Mouse (Mus musculus): ENCODE data around the gene Cdh1. TPM values are rescaled to one million over a fixed set of nuclear protein-coding genes. Genes with fewer than 3 reads are reported as not detected.

The Cdh1 gene
- polyA plus RNA-seq, 1 experiment from 2014 or later, result 28.8 TPM

GRCm38 (mm10) chr8:106701360-106701759, 98.2 kb downstream of the Cdh1 start:
- H3K36me3 ChIP-seq (replicated peaks; ENCODE audit: insufficient read depth, low read length), result peaks cover 13% of the 10 kb centered on the region
- WGBS (ENCODE audit: insufficient replicate concordance), result 41% methylated on average over 3 of the region's 3 CpGs
- 0 out of 2 replicates have a peak overlapping the region, but pooled peaks have one; percentile 34 for H3K27ac ChIP-seq (ENCODE audit: low read depth)
- no peaks in the 10 kb centered on the region for H3K4me1 ChIP-seq (ENCODE audit: insufficient read depth)
- no peak for DNase-seq
- no peak overlapping the region for H3K4me3 ChIP-seq (ENCODE audit: low read depth, low read length)
- TF ChIP-seq EP300 (IDR thresholded peaks at IDR 0.05; ENCODE audit: low read depth), result no peak
- no peak for TF ChIP-seq CTCF (IDR thresholded peaks at IDR 0.05; ENCODE audit: low read depth)
- no peak for ATAC-seq
- no peak overlapping the region for H3K9ac ChIP-seq (replicated peaks)
- no peaks in the 10 kb centered on the region for H3K27me3 ChIP-seq (ENCODE audit: insufficient read depth, low read length)
- no peaks in the 10 kb centered on the region for H3K9me3 ChIP-seq (ENCODE audit: low read length)
- H3K4me2 ChIP-seq (ENCODE audit: low read depth, low read length), result peak overlapping the region; percentile 42

DNA sequence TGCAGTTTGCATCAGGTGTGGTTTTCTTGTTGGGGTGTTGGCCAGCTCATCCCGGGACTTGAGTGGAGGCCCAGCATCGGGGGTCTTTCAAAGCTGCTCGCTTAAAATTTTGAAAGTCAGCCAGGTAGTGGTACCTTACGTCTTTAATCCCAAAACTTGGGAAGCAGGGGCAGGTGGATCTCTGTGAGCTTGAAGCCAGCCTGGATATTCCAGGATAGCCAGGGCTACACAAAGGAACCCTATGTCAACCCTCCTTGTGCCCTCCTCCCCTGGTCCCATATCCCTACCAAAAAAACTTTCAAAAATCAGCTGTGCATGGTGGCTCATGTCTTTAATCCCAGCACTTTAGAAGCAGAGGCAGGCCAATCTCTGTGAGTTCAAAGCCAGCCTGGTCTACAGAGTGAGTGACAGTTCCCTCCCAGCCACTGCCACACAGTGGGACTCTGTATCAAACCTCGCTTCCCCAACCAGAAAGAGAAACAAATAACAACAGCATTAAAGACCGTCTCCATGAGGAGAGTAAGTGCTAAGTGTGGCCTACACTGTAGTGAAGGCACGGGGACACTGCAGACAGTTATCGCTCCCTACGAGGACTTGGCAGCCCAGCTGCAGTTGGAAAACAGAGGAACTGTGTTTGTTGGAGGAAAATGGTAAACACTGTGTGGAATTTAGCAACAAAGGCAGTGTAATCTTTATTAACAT, 101.2 kb downstream of the Cdh1 start:
- peaks cover under 1% of the 10 kb centered on the region; the same call in 1 of the 2 replicates for H3K36me3 ChIP-seq (replicated peaks; ENCODE audit: insufficient read depth, low read length)
- H3K4me3 ChIP-seq (ENCODE audit: low read depth, low read length), result no peak overlapping the region
- peak; percentile 17; the same call in 1 of the 2 replicates for ATAC-seq
- no peaks in the 10 kb centered on the region for H3K4me1 ChIP-seq (ENCODE audit: insufficient read depth)
- TF ChIP-seq EP300 (IDR thresholded peaks at IDR 0.05; ENCODE audit: low read depth) (no peak), CTCF (IDR thresholded peaks at IDR 0.05; ENCODE audit: low read depth) (no peak)
- H3K4me2 ChIP-seq (ENCODE audit: low read depth, low read length), result no peak overlapping the region
- H3K9me3 ChIP-seq (ENCODE audit: low read length), result no peaks in the 10 kb centered on the region
- no peak for DNase-seq
- no peaks in the 10 kb centered on the region for H3K27me3 ChIP-seq (ENCODE audit: insufficient read depth, low read length)
- H3K27ac ChIP-seq (ENCODE audit: low read depth), result peak overlapping the region; percentile 58
- 77% methylated on average over 9 of the region's 9 CpGs for WGBS (ENCODE audit: insufficient replicate concordance)
- H3K9ac ChIP-seq (replicated peaks), result no peak overlapping the region

GRCm38 (mm10) chr8:106704901-106705321, 101.8 kb downstream of the Cdh1 start:
- WGBS (ENCODE audit: insufficient replicate concordance), result 65% methylated on average over 9 of the region's 9 CpGs
- no peak for TF ChIP-seq CTCF (IDR thresholded peaks at IDR 0.05; ENCODE audit: low read depth)
- no peak; the same call in 1 of the 2 replicates for TF ChIP-seq EP300 (IDR thresholded peaks at IDR 0.05; ENCODE audit: low read depth)
- no peaks in the 10 kb centered on the region for H3K9me3 ChIP-seq (ENCODE audit: low read length)
- H3K36me3 ChIP-seq (replicated peaks; ENCODE audit: insufficient read depth, low read length), result no peaks in the 10 kb centered on the region; the same call in 1 of the 2 replicates
- H3K9ac ChIP-seq (replicated peaks), result no peak overlapping the region
- DNase-seq (no peak), ATAC-seq (peak; percentile 74)
- no peaks in the 10 kb centered on the region for H3K4me1 ChIP-seq (ENCODE audit: insufficient read depth)
- peak overlapping the region; percentile 58; the same call in 1 of the 2 replicates for H3K27ac ChIP-seq (ENCODE audit: low read depth)
- no peak overlapping the region for H3K4me3 ChIP-seq (ENCODE audit: low read depth, low read length)
- no peak overlapping the region for H3K4me2 ChIP-seq (ENCODE audit: low read depth, low read length)
- no peaks in the 10 kb centered on the region for H3K27me3 ChIP-seq (ENCODE audit: insufficient read depth, low read length)

DNA sequence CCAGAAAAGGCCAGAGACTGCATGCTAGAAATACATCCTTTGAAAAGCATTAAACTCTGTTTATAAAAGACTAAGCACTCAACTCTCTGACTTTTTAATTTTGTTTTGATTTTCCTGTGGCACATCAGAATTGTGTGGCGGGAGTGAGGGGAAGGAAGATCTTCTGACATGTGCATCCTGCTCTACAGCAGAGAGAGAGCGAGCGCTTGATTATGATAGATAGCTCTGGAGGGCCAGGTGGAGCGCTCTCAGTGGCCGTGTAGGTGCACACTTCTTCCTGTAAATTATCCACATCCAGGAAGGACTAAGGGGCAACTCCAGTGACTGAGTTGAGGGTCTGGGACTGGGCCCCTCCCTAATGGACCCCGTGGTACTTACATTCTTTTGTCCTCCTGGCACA, 103.0 kb downstream of the Cdh1 start:
- no peaks in the 10 kb centered on the region for H3K4me1 ChIP-seq (ENCODE audit: insufficient read depth)
- H3K4me3 ChIP-seq (ENCODE audit: low read depth, low read length), result no peak overlapping the region
- H3K9ac ChIP-seq (replicated peaks), result no peak overlapping the region
- WGBS (ENCODE audit: insufficient replicate concordance), result 75% methylated on average over 6 of the region's 6 CpGs
- ATAC-seq (no peak), DNase-seq (no peak)
- no peaks in the 10 kb centered on the region; the same call in 1 of the 2 replicates for H3K36me3 ChIP-seq (replicated peaks; ENCODE audit: insufficient read depth, low read length)
- TF ChIP-seq EP300 (IDR thresholded peaks at IDR 0.05; ENCODE audit: low read depth), result no peak
- TF ChIP-seq CTCF (IDR thresholded peaks at IDR 0.05; ENCODE audit: low read depth), result no peak
- H3K27ac ChIP-seq (ENCODE audit: low read depth), result no peak overlapping the region
- H3K27me3 ChIP-seq (ENCODE audit: insufficient read depth, low read length), result no peaks in the 10 kb centered on the region
- no peaks in the 10 kb centered on the region for H3K9me3 ChIP-seq (ENCODE audit: low read length)
- no peak overlapping the region for H3K4me2 ChIP-seq (ENCODE audit: low read depth, low read length)

GRCm38 (mm10) chr8:106710002-106710401, 106.9 kb downstream of the Cdh1 start:
- TF ChIP-seq CTCF (IDR thresholded peaks at IDR 0.05; ENCODE audit: low read depth), result no peak
- no peak for TF ChIP-seq EP300 (IDR thresholded peaks at IDR 0.05; ENCODE audit: low read depth)
- DNase-seq, result no peak
- no peak for ATAC-seq

DNA sequence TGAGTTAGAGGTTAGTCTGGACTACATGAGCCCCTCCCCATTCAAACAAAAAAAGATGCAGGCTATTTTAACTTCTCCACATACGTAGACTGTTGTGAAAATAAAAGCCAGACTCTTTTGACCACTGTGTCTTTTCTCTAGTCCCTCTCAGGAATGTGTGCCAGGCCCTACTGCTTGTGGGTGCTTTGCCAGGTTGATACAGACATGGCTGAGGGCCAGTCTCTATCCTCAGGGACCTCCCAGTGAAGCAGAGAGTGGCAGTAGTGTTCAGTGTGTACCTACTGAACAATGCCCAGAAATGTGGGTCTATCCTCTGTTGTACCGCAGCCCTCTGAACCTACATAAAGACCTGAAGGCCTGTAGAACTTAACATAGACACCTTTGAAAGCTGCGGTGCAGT, 109.3 kb downstream of the Cdh1 start:
- no peaks in the 10 kb centered on the region for H3K27me3 ChIP-seq (ENCODE audit: insufficient read depth, low read length)
- H3K36me3 ChIP-seq (replicated peaks; ENCODE audit: insufficient read depth, low read length), result peaks cover 4% of the 10 kb centered on the region; the same call in 1 of the 2 replicates
- no peak overlapping the region for H3K4me3 ChIP-seq (ENCODE audit: low read depth, low read length)
- TF ChIP-seq EP300 (IDR thresholded peaks at IDR 0.05; ENCODE audit: low read depth), result no peak
- H3K9ac ChIP-seq (replicated peaks), result no peak overlapping the region
- DNase-seq, result no peak
- H3K27ac ChIP-seq (ENCODE audit: low read depth), result no peak overlapping the region; the same call in 1 of the 2 replicates
- no peak for ATAC-seq
- no peaks in the 10 kb centered on the region for H3K4me1 ChIP-seq (ENCODE audit: insufficient read depth)
- H3K4me2 ChIP-seq (ENCODE audit: low read depth, low read length), result no peak overlapping the region
- no peaks in the 10 kb centered on the region for H3K9me3 ChIP-seq (ENCODE audit: low read length)
- WGBS (ENCODE audit: insufficient replicate concordance), result 85% methylated on average over 3 of the region's 3 CpGs

More at GRCm38 (mm10) chr8:106710002-106710401, 106.9 kb downstream of the Cdh1 start:
- Histone ChIP-seq H3K27me3 (ENCODE audit: insufficient read depth, low read length) (no peaks in the 10 kb centered on the region), H3K9ac (replicated peaks) (no peak overlapping the region), H3K36me3 (replicated peaks; ENCODE audit: insufficient read depth, low read length) (peaks cover 4% of the 10 kb centered on the region; the same call in 1 of the 2 replicates), H3K4me2 (ENCODE audit: low read depth, low read length) (no peak overlapping the region), H3K27ac (ENCODE audit: low read depth) (no peak overlapping the region), H3K4me1 (ENCODE audit: insufficient read depth) (no peaks in the 10 kb centered on the region), H3K4me3 (ENCODE audit: low read depth, low read length) (no peak overlapping the region), H3K9me3 (ENCODE audit: low read length) (no peaks in the 10 kb centered on the region)
- 87% methylated on average over 2 of the region's 2 CpGs for WGBS (ENCODE audit: insufficient replicate concordance)
